Mouse (Mus musculus) heart, embryonic 10.5 days (tissue): ENCODE measurements around the gene Celf2. TPM values are rescaled to one million over a fixed set of nuclear protein-coding genes. Genes with fewer than 3 reads are reported as not detected.

Source experiments
- DNase-seq: peaks from one replicate; pipeline ENCODE4 v3.0.0-alpha.2; 2017; ENCODE audit warnings: low spot score
- H3K27ac ChIP-seq: fragments of 300-500 bp; sonication (generic); 2 replicates; pipeline ENCODE4 v1.5.1; 2016; ENCODE audit warnings: mild to moderate bottlenecking
- H3K27me3 ChIP-seq: fragments of 300-500 bp; sonication (generic); 2 replicates; pipeline ENCODE4 v1.6.1; 2016; ENCODE audit warnings: mild to moderate bottlenecking; ENCODE audit not compliant: poor library complexity, insufficient read depth, severe bottlenecking
- H3K36me3 ChIP-seq: fragments of 300-500 bp; sonication (generic); 2 replicates; pipeline ENCODE4 v1.6.1; 2016; ENCODE audit warnings: mild to moderate bottlenecking, moderate library complexity
- H3K4me1 ChIP-seq: fragments of 300-500 bp; sonication (generic); 2 replicates; pipeline ENCODE4 v1.6.1; 2016; ENCODE audit warnings: mild to moderate bottlenecking
- H3K4me3 ChIP-seq: fragments of 300-500 bp; sonication (generic); 2 replicates; pipeline ENCODE4 v1.5.1; 2016; ENCODE audit warnings: mild to moderate bottlenecking, moderate library complexity
- H3K9me3 ChIP-seq: fragments of 300-500 bp; sonication (generic); 2 replicates; pipeline ENCODE4 v1.6.1; 2016; ENCODE audit warnings: mild to moderate bottlenecking, moderate library complexity
- WGBS: fragments of 180-500 bp; shearing (Covaris S2); methylation state at CpG from one replicate; pipeline ENCODE4 v1.1.7; 2016; 5-methylcytosine and 5-hydroxymethylcytosine counted together
- polyA plus RNA-seq: library from polyadenylated mRNA; unstranded; fragments of >200 nt; fragmentation: Nextera tagmentation; extraction: Ambion mirVana; gene quantifications from 2 replicates; pipeline ENCODE4 v1.2.1, GENCODE M21; 2016

Celf2 gene
- polyA plus RNA-seq, 1 experiment from 2014 or later = 38.2 TPM

GRCm38 (mm10) chr2:7113738-7114137 lies 395.6 kb downstream of the Celf2 start:
- no peaks in the 10 kb centered on the region for H3K36me3 ChIP-seq
- no peaks in the 10 kb centered on the region for H3K27me3 ChIP-seq
- WGBS = 73% methylated on average over 4 of the region's 4 CpGs
- H3K27ac ChIP-seq = no peak overlapping the region
- H3K4me1 ChIP-seq = no peaks in the 10 kb centered on the region
- H3K9me3 ChIP-seq = no peaks in the 10 kb centered on the region
- H3K4me3 ChIP-seq = no peak overlapping the region
- no peak for DNase-seq

- Histone ChIP-seq H3K36me3 (no peaks in the 10 kb centered on the region), H3K4me1 (no peaks in the 10 kb centered on the region), H3K9me3 (no peaks in the 10 kb centered on the region), H3K27me3 (no peaks in the 10 kb centered on the region), H3K27ac (no peak overlapping the region), H3K4me3 (no peak overlapping the region)
- WGBS = 58% methylated on average over 4 of the region's 4 CpGs
- no peak for DNase-seq
These were observed 397.1 kb downstream of the Celf2 start for GRCm38 (mm10) chr2:7112156-7112813.

GRCm38 (mm10) chr2:7093414-7093813 lies 415.9 kb downstream of the Celf2 start:
- no peak for DNase-seq

GRCm38 (mm10) chr2:7092641-7093040 lies 416.7 kb downstream of the Celf2 start:
- Histone ChIP-seq H3K27me3 (no peaks in the 10 kb centered on the region), H3K27ac (no peak overlapping the region), H3K4me3 (no peak overlapping the region), H3K36me3 (no peaks in the 10 kb centered on the region), H3K4me1 (peaks cover 20% of the 10 kb centered on the region), H3K9me3 (no peaks in the 10 kb centered on the region)
- DNase-seq = no peak
- 86% methylated on average over 5 of the region's 5 CpGs for WGBS

More at GRCm38 (mm10) chr2:7093414-7093813, 415.9 kb downstream of the Celf2 start:
- 80% methylated on average over 3 of the region's 3 CpGs for WGBS
- H3K4me1 ChIP-seq = peaks cover 18% of the 10 kb centered on the region
- H3K27ac ChIP-seq = no peak overlapping the region
- no peak overlapping the region for H3K4me3 ChIP-seq
- H3K9me3 ChIP-seq = no peaks in the 10 kb centered on the region
- H3K36me3 ChIP-seq = no peaks in the 10 kb centered on the region
- H3K27me3 ChIP-seq = no peaks in the 10 kb centered on the region

- Histone ChIP-seq H3K27me3 (no peaks in the 10 kb centered on the region), H3K4me3 (no peak overlapping the region), H3K9me3 (no peaks in the 10 kb centered on the region), H3K27ac (peak overlapping the region; percentile 59; the same call in 1 of the 2 replicates), H3K36me3 (no peaks in the 10 kb centered on the region), H3K4me1 (peaks cover 23% of the 10 kb centered on the region)
- DNase-seq = no peak
- 71% methylated on average over 1 of the region's 1 CpGs for WGBS
These were observed 418.9 kb downstream of the Celf2 start for GRCm38 (mm10) chr2:7090496-7090895.

GRCm38 (mm10) chr2:7089069-7089834 lies 420.1 kb downstream of the Celf2 start:
- WGBS = 29% methylated on average over 7 of the region's 7 CpGs
- peak; percentile 92 for DNase-seq
- peaks cover 23% of the 10 kb centered on the region for H3K4me1 ChIP-seq
- no peaks in the 10 kb centered on the region for H3K9me3 ChIP-seq
- no peaks in the 10 kb centered on the region for H3K27me3 ChIP-seq
- H3K27ac ChIP-seq = peak overlapping the region; percentile 89
- no peak overlapping the region for H3K4me3 ChIP-seq
- no peaks in the 10 kb centered on the region for H3K36me3 ChIP-seq

GRCm38 (mm10) chr2:7088536-7088935 lies 420.8 kb downstream of the Celf2 start:
- no peak for DNase-seq

GRCm38 (mm10) chr2:7087480-7087879 lies 421.9 kb downstream of the Celf2 start:
- WGBS = 52% methylated on average over 14 of the region's 14 CpGs
- no peak for DNase-seq
- peak overlapping the region; percentile 74 for H3K27ac ChIP-seq
- H3K4me3 ChIP-seq = no peak overlapping the region
- no peaks in the 10 kb centered on the region for H3K27me3 ChIP-seq
- peaks cover 36% of the 10 kb centered on the region for H3K4me1 ChIP-seq
- H3K9me3 ChIP-seq = no peaks in the 10 kb centered on the region
- H3K36me3 ChIP-seq = no peaks in the 10 kb centered on the region

More at GRCm38 (mm10) chr2:7088536-7088935, 420.8 kb downstream of the Celf2 start:
- no peaks in the 10 kb centered on the region for H3K9me3 ChIP-seq
- H3K36me3 ChIP-seq = no peaks in the 10 kb centered on the region
- H3K27me3 ChIP-seq = no peaks in the 10 kb centered on the region
- H3K4me3 ChIP-seq = no peak overlapping the region
- H3K27ac ChIP-seq = peak overlapping the region; percentile 89
- WGBS = 7% methylated on average over 4 of the region's 4 CpGs
- peaks cover 25% of the 10 kb centered on the region for H3K4me1 ChIP-seq

GRCm38 (mm10) chr2:7083489-7084090 lies 425.8 kb downstream of the Celf2 start:
- DNase-seq = no peak
- peak overlapping the region; percentile 92; the same call in 1 of the 2 replicates for H3K27ac ChIP-seq
- no peak overlapping the region for H3K4me3 ChIP-seq

GRCm38 (mm10) chr2:7082376-7083025 lies 426.9 kb downstream of the Celf2 start:
- Histone ChIP-seq H3K27ac (peak overlapping the region; percentile 92), H3K4me3 (no peak overlapping the region), H3K4me1 (peaks cover 30% of the 10 kb centered on the region), H3K36me3 (peaks cover 6% of the 10 kb centered on the region), H3K9me3 (no peaks in the 10 kb centered on the region), H3K27me3 (no peaks in the 10 kb centered on the region)
- WGBS = 55% methylated on average over 9 of the region's 9 CpGs
- DNase-seq = no peak

More at GRCm38 (mm10) chr2:7083489-7084090, 425.8 kb downstream of the Celf2 start:
- Histone ChIP-seq H3K4me1 (peaks cover 36% of the 10 kb centered on the region), H3K36me3 (no peaks in the 10 kb centered on the region), H3K27me3 (no peaks in the 10 kb centered on the region), H3K9me3 (no peaks in the 10 kb centered on the region)
- 84% methylated on average over 4 of the region's 4 CpGs for WGBS

- peak overlapping the region; percentile 59 for H3K4me3 ChIP-seq
- WGBS = 5% methylated on average over 28 of the region's 28 CpGs
- H3K9me3 ChIP-seq = peaks cover 5% of the 10 kb centered on the region; the same call in 1 of the 2 replicates
- peaks cover 17% of the 10 kb centered on the region for H3K36me3 ChIP-seq
- peak; percentile 80 for DNase-seq
- peak overlapping the region; percentile 92 for H3K27ac ChIP-seq
- H3K4me1 ChIP-seq = peaks cover 29% of the 10 kb centered on the region
- H3K27me3 ChIP-seq = no peaks in the 10 kb centered on the region
These were observed 428.3 kb downstream of the Celf2 start for GRCm38 (mm10) chr2:7080794-7081783.

GRCm38 (mm10) chr2:7080086-7080485 lies 429.3 kb downstream of the Celf2 start:
- H3K4me3 ChIP-seq = peak overlapping the region; percentile 59
- no peaks in the 10 kb centered on the region for H3K27me3 ChIP-seq
- H3K27ac ChIP-seq = peak overlapping the region; percentile 92; the same call in 1 of the 2 replicates

More at GRCm38 (mm10) chr2:7080086-7080485, 429.3 kb downstream of the Celf2 start:
- Histone ChIP-seq H3K4me1 (peaks cover 29% of the 10 kb centered on the region), H3K36me3 (peaks cover 22% of the 10 kb centered on the region), H3K9me3 (peaks cover 5% of the 10 kb centered on the region; the same call in 1 of the 2 replicates)
- no peak for DNase-seq
- WGBS = 49% methylated on average over 7 of the region's 7 CpGs
